In the genomic region with DNA sequence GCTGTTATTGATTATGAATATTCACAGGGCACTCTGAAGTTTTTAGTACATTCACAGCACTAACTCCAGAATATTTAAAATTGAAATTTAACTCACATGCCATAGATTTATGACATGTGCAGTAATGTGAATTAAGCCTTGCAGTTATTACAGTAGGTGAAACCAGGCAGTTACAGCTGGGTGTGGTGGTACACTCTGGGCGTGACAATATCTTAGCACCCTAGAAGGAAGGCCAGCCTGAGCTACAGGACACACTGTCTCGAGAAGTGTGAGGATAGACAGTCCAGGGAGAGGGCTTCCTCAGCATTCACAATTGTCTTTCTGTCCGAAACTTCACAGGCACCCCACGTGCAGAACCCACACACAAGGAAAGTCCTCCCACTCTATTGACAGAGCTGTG, we compare ENCODE assay signal across 20 mouse cellular contexts. TPM values are rescaled to one million over a fixed set of nuclear protein-coding genes. Genes with fewer than 3 reads are reported as not detected.
"Had no signal": no experiment of that assay in that cellular context is flagged by ENCODE, and none has a peak within 500 bp of the region (broad histone marks: within the 10 kb centered on the region; RNA-seq: fewer than 3 reads in every experiment).

No protein-coding gene starts in this region.

- H3K4me1 ChIP-seq: midbrain, embryonic 12.5 days; midbrain, embryonic 15.5 days; neural tube, embryonic 12.5 days; neural tube, embryonic 15.5 days had no signal

- H3K27ac ChIP-seq: kidney, embryonic 15.5 days; liver, embryonic 14.5 days; macrophage; midbrain, embryonic 12.5 days; midbrain, embryonic 15.5 days; neural tube, embryonic 12.5 days; neural tube, embryonic 15.5 days had no signal

- H3K9ac ChIP-seq: kidney, embryonic 15.5 days; liver, embryonic 14.5 days; liver, postnatal 0 days; lung, embryonic 14.5 days; midbrain, embryonic 12.5 days; midbrain, embryonic 15.5 days; neural tube, embryonic 12.5 days; neural tube, embryonic 15.5 days had no signal

- H3K36me3 ChIP-seq: kidney, embryonic 15.5 days; midbrain, embryonic 12.5 days; midbrain, embryonic 15.5 days; neural tube, embryonic 12.5 days; neural tube, embryonic 15.5 days had no signal

- DNase-seq: kidney, adult 11 months; kidney, adult 8-10 months; kidney, postnatal 10 days; kidney, postnatal 36 days; layer of hippocampus, adult 9-11 months; liver, postnatal 0 days; lung, embryonic 14.5 days; right cerebral cortex, adult 18-20 months; right cerebral cortex, postnatal 14 days; thymus, adult 18-20 months; thymus, postnatal 36 days had no signal

- H3K4me3 ChIP-seq: kidney, embryonic 15.5 days; midbrain, embryonic 12.5 days; midbrain, embryonic 15.5 days; neural tube, embryonic 12.5 days; neural tube, embryonic 15.5 days had no signal

- H3K4me2 ChIP-seq: kidney, embryonic 15.5 days; liver, embryonic 11.5 days; lung, embryonic 14.5 days; midbrain, embryonic 12.5 days; midbrain, embryonic 15.5 days; neural tube, embryonic 12.5 days; neural tube, embryonic 15.5 days had no signal

- ATAC-seq: liver, postnatal 0 days; lung, postnatal 0 days; midbrain, embryonic 15.5 days had no signal

- H3K27me3 ChIP-seq: kidney, embryonic 15.5 days; midbrain, embryonic 12.5 days; midbrain, embryonic 15.5 days; neural tube, embryonic 12.5 days; neural tube, embryonic 15.5 days had no signal

- H3K9me3 ChIP-seq: kidney, embryonic 15.5 days; midbrain, embryonic 12.5 days; midbrain, embryonic 15.5 days; neural tube, embryonic 12.5 days; neural tube, embryonic 15.5 days had no signal

RNA-seq across cellular contexts. Expression of gene Gm49601, which starts 18.3 kb away (rescaled TPM):
- polyA plus RNA-seq: liver, embryonic 11.5 days; liver, postnatal 0 days; macrophage had no signal

RNA-seq across cellular contexts. Expression of gene Tbx1, which starts 54.0 kb away (rescaled TPM):
- polyA plus RNA-seq: liver, postnatal 0 days; macrophage had no signal
